Mouse (Mus musculus) thymus, adult 2 months (tissue): ENCODE measurements around the gene Sh3bp1.

Experiments used
- CTCF ChIP-seq: fragments of 200-500 bp; IDR thresholded peaks from 2 replicates; pipeline ENCODE4 v1.5.1; 2012; ENCODE audit warnings: mild to moderate bottlenecking, control low read depth, low read length, moderate library complexity, borderline replicate concordance; ENCODE audit not compliant: control insufficient read depth, poor library complexity, insufficient read depth; ENCODE audit errors: extremely low read depth
- POLR2A ChIP-seq: fragments of 200-500 bp; IDR thresholded peaks from 2 replicates; pipeline ENCODE4 v1.6.1; 2012; ENCODE audit warnings: mild to moderate bottlenecking, low read length, control low read depth, moderate library complexity; ENCODE audit not compliant: control insufficient read depth, poor library complexity, insufficient read depth; ENCODE audit errors: extremely low read depth

DNA sequence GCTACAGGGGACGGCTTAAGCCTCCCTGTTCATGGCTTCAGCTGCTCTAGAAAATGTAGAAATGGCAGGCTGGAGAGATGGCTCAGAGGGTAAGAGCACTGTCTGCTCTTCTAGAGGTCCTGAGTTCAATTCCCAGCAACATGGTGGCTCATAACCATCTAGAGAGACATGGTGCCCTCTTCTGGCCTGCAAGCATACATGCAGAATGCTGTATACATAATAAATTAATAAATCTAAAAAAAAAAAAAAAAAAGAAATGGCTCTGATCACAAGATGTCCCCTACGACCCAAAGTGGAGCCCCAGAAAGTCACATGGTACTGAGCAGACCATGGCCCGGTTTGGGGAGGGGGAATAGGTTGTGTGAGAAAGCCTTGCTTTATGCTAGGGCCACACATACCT is 56.1 kb downstream of the Sh3bp1 start:
- TF ChIP-seq POLR2A (no peak), CTCF (no peak)
